Comparison of ENCODE assay signal across 9 mouse cellular contexts in the genomic region with DNA sequence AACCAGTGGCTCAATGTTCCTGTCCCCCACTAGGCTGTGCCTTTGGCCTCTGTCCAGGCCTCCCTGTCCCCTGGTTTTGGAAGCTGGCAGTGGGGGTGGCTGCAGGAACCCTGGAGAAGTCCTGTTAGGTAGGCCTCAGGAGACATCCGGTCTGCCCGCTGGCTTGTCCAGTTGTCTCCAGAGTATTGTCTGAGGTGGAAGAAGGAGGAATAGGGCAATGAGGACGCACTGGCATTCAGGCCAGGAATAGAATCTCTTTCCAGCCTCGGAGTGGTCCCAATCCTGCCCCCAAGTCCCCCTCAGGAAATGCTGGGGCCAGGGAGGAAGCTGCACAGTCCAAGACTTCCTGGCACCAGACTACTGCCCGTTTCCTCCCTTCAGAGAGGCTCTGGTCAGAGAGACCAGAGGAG. TPM values are rescaled to one million over a fixed set of nuclear protein-coding genes. Genes with fewer than 3 reads are reported as not detected.
DNase-seq lines count a peak whose midpoint lies in the region; ATAC-seq and TF ChIP-seq lines count a peak whose summit lies in the region.
"Had no signal": no experiment of that assay in that cellular context is flagged by ENCODE, and none has a peak within 500 bp of the region (broad histone marks: within the 10 kb centered on the region; RNA-seq: fewer than 3 reads in every experiment).

No protein-coding gene starts in this region.

- WGBS in embryonic facial prominence, embryonic 14.5 days, result 56% methylated on average over 5 of the region's 5 CpGs
- 53% methylated on average over 5 of the region's 5 CpGs for WGBS in kidney, embryonic 14.5 days
- 47% methylated on average over 5 of the region's 5 CpGs for WGBS in liver, postnatal 0 days (ENCODE audit: insufficient replicate concordance)

- peak overlapping the region; percentile 66 for H3K27ac ChIP-seq in embryonic facial prominence, embryonic 14.5 days (replicated peaks; ENCODE audit: low read depth, low read length)
- H3K27ac ChIP-seq in kidney, embryonic 14.5 days (ENCODE audit: low read depth, low read length), result peak overlapping the region; percentile 97
- peak overlapping the region; percentile 83 for H3K27ac ChIP-seq in liver, postnatal 0 days (ENCODE audit: low read depth)

- no peak for TF ChIP-seq CTCF in liver, postnatal 0 days (IDR thresholded peaks at IDR 0.05; ENCODE audit: low read depth)

- no peak for TF ChIP-seq EP300 in liver, postnatal 0 days (IDR thresholded peaks at IDR 0.05; ENCODE audit: low read depth)

- no peaks in the 10 kb centered on the region for H3K9me3 ChIP-seq in embryonic facial prominence, embryonic 14.5 days (ENCODE audit: control insufficient read depth, low read length)
- no peaks in the 10 kb centered on the region for H3K9me3 ChIP-seq in kidney, embryonic 14.5 days (ENCODE audit: control insufficient read depth, low read length)
- no peaks in the 10 kb centered on the region for H3K9me3 ChIP-seq in liver, postnatal 0 days (ENCODE audit: low read length)

- peak; percentile 49 for DNase-seq in MN1 (ENCODE audit: low spot score)
- DNase-seq in embryonic facial prominence, embryonic 14.5 days (ENCODE audit: low spot score), result peak; percentile 28
- DNase-seq in liver, postnatal 0 days, result no peak
- DNase-seq in right cerebral cortex, postnatal 10 days (ENCODE audit: low spot score in 2 of 2), result no peak
- no peak for DNase-seq in cerebellum, adult 9-11 months
- DNase-seq in gastrocnemius, postnatal 14 days, result no peak
- DNase-seq: layer of hippocampus, postnatal 36 days had no signal

- intact Hi-C loops in gastrocnemius, postnatal 14 days (cut with DNase I; ENCODE audit: low total_unique reads), result loop anchor here (2.0 kb wide), 1 partner anchor 55 kb away; no protein-coding TSS in a partner anchor

- H3K27me3 ChIP-seq in embryonic facial prominence, embryonic 14.5 days (replicated peaks; ENCODE audit: control insufficient read depth, insufficient read depth, low read length), result no peaks in the 10 kb centered on the region
- H3K27me3 ChIP-seq in kidney, embryonic 14.5 days (ENCODE audit: control insufficient read depth, insufficient read depth, low read length), result no peaks in the 10 kb centered on the region
- H3K27me3 ChIP-seq in liver, postnatal 0 days (ENCODE audit: insufficient read depth, low read length), result no peaks in the 10 kb centered on the region

- no peak overlapping the region for H3K9ac ChIP-seq in embryonic facial prominence, embryonic 14.5 days (ENCODE audit: low read depth, low read length)
- H3K9ac ChIP-seq in kidney, embryonic 14.5 days (ENCODE audit: low read depth, low read length), result 0 out of 2 replicates have a peak overlapping the region, but pooled peaks have one; percentile 31
- H3K9ac ChIP-seq in liver, postnatal 0 days (replicated peaks), result no peak overlapping the region

- no peak overlapping the region for H3K4me3 ChIP-seq in embryonic facial prominence, embryonic 14.5 days (ENCODE audit: low read depth, low read length)
- H3K4me3 ChIP-seq in kidney, embryonic 14.5 days (ENCODE audit: low read length), result no peak overlapping the region
- H3K4me3 ChIP-seq in liver, postnatal 0 days (ENCODE audit: low read depth, low read length), result no peak overlapping the region

- ATAC-seq in embryonic facial prominence, embryonic 14.5 days (ENCODE audit: low read depth), result no peak
- peak; percentile 8; the same call in 1 of the 2 replicates for ATAC-seq in kidney, embryonic 14.5 days (ENCODE audit: low FRiP score, low TSS enrichment)
- ATAC-seq in liver, postnatal 0 days, result peak; percentile 43; the same call in 1 of the 2 replicates

- no peak overlapping the region for H3K4me2 ChIP-seq in embryonic facial prominence, embryonic 14.5 days (ENCODE audit: low read depth, low read length)
- H3K4me2 ChIP-seq in kidney, embryonic 14.5 days (replicated peaks; ENCODE audit: low read depth, low read length), result no peak overlapping the region; the same call in 1 of the 2 replicates
- no peak overlapping the region for H3K4me2 ChIP-seq in liver, postnatal 0 days (ENCODE audit: low read depth, low read length)

- H3K36me3 ChIP-seq in embryonic facial prominence, embryonic 14.5 days (ENCODE audit: control insufficient read depth, insufficient read depth, low read length), result no peaks in the 10 kb centered on the region
- no peaks in the 10 kb centered on the region for H3K36me3 ChIP-seq in kidney, embryonic 14.5 days (ENCODE audit: control insufficient read depth, insufficient read depth, low read length)
- H3K36me3 ChIP-seq in liver, postnatal 0 days (replicated peaks; ENCODE audit: insufficient read depth, low read length), result no peaks in the 10 kb centered on the region

- H3K4me1 ChIP-seq in embryonic facial prominence, embryonic 14.5 days (ENCODE audit: control insufficient read depth, insufficient read depth, low read length), result peaks cover 20% of the 10 kb centered on the region
- H3K4me1 ChIP-seq in kidney, embryonic 14.5 days (ENCODE audit: control insufficient read depth, insufficient read depth, low read length), result peaks cover 43% of the 10 kb centered on the region
- peaks cover 11% of the 10 kb centered on the region for H3K4me1 ChIP-seq in liver, postnatal 0 days (ENCODE audit: insufficient read depth)

RNA-seq across cellular contexts. Expression of a gene that starts 4.4 kb away (rescaled TPM):
- 37.5 and 41.9 TPM in 2 replicates for polyA plus RNA-seq in embryonic facial prominence, embryonic 14.5 days (2014; fragmentation: Nextera tagmentation; extraction: Ambion mirVana)
- polyA plus RNA-seq in kidney, embryonic 14.5 days (2014; fragmentation: Nextera tagmentation; extraction: Ambion mirVana), result 34.4 and 36.1 TPM in 2 replicates
- polyA plus RNA-seq in liver, postnatal 0 days (2015; fragmentation: Nextera tagmentation; extraction: Ambion mirVana), result 59.0 and 61.1 TPM in 2 replicates
- 10 to 100 TPM; 39.9 to 40.3 TPM for total RNA-seq in gastrocnemius, postnatal 14 days (2021)

RNA-seq across cellular contexts. Expression of a gene that starts 6.2 kb away (rescaled TPM):
- 8.0 and 8.3 TPM in 2 replicates for polyA plus RNA-seq in embryonic facial prominence, embryonic 14.5 days (2014; fragmentation: Nextera tagmentation; extraction: Ambion mirVana)
- 11.9 and 15.7 TPM in 2 replicates for polyA plus RNA-seq in kidney, embryonic 14.5 days (2014; fragmentation: Nextera tagmentation; extraction: Ambion mirVana)
- 1.5 and 1.9 TPM in 2 replicates for polyA plus RNA-seq in liver, postnatal 0 days (2015; fragmentation: Nextera tagmentation; extraction: Ambion mirVana)
- 1 to 10 TPM; 6.2 to 9.7 TPM for total RNA-seq in gastrocnemius, postnatal 14 days (2021)

RNA-seq across cellular contexts. Expression of a gene that starts 42.8 kb away (rescaled TPM):
- 4.1 and 6.2 TPM in 2 replicates for polyA plus RNA-seq in embryonic facial prominence, embryonic 14.5 days (2014; fragmentation: Nextera tagmentation; extraction: Ambion mirVana)
- 0.20 and 0.34 TPM in 2 replicates for polyA plus RNA-seq in kidney, embryonic 14.5 days (2014; fragmentation: Nextera tagmentation; extraction: Ambion mirVana)
- 0.66 and 0.82 TPM in 2 replicates for polyA plus RNA-seq in liver, postnatal 0 days (2015; fragmentation: Nextera tagmentation; extraction: Ambion mirVana)
- under 1 TPM; 0.49 to 0.60 TPM for total RNA-seq in gastrocnemius, postnatal 14 days (2021)
- polyA plus RNA-seq: embryonic facial prominence, embryonic 11.5 days had no signal

Comparison
In these comparisons a context has a peak if more than half of its experiments do, and no peak if none do; other contexts are left out.
1. DNase-seq: peak in MN1 (single experiment) and embryonic facial prominence, embryonic 14.5 days (single experiment); none in liver, postnatal 0 days (single experiment), right cerebral cortex, postnatal 10 days (0 of 2), cerebellum, adult 9-11 months (single experiment) and gastrocnemius, postnatal 14 days (single experiment).
2. Peak in every context shown above with its lines, with median percentiles within 50 percentile points of each other: H3K27ac ChIP-seq.